Mouse (Mus musculus): ENCODE data around the gene Gm4871.
"Not testable (repeated sequence)": the region's sequence is repeated elsewhere in the genome, so short reads cannot be mapped to it uniquely, and the experiment has no call there.

DNA sequence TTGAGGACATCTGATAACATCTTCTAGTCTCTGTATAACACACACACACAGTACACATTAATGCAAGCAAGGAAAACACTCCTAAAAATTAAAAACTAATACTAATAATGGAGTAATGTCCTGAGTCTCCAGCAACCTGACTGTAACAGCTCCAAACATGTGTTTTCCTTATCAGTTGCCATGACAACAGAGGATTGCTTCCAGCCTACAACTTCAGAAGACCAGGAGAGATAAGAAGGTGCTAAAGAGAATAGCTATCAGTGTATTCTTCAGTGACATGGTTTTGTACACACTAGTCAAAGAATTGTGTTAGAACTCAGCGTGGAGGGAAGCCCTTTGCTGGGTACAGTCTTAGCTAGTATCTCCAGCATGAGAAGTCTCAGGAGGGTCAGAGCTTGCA, 11.8 kb downstream of the Gm4871 start:
- not testable (repeated sequence) for TF ChIP-seq CTCF, EP300 (IDR thresholded peaks at IDR 0.05; ENCODE audit: low read depth)
